Mouse (Mus musculus): ENCODE results near the gene N4bp2l2. TPM values are rescaled to one million over a fixed set of nuclear protein-coding genes. Genes with fewer than 3 reads are reported as not detected.
A peak's percentile ranks its signal among the peaks of the same experiment; 100 is the strongest.
"Not testable (repeated sequence)": the region's sequence is repeated elsewhere in the genome, so short reads cannot be mapped to it uniquely, and the experiment has no call there.

N4bp2l2 gene
- total RNA-seq, 2 experiments from 2014 or later: 82.2 to 88.5 TPM

DNA sequence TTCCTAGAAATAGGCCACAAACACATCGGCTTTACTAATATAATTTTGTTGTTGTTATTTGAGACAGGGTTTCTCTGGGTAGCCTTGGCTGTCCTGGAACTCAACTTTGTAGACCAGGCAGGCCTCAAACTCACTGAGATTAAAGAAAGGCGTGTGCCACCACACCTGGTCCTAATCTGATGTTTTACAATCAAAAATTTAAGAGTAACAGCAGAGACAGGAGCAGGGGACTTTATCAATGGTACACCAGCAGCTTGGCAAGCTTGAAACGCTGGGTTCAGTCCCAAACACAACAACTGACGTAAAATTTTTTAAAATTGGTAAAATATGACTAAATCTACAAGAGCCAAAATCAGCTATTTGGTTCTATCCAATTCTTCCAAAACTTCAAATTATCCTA is 21.1 kb downstream of the N4bp2l2 start:
- DNase-seq (ENCODE audit: low spot score in 2 of 2): no peak

- DNase-seq (ENCODE audit: low spot score in 2 of 2): not testable (repeated sequence)
Measured at GRCm38 (mm10) chr5:150643390-150643789, 22.6 kb downstream of the N4bp2l2 start.

DNA sequence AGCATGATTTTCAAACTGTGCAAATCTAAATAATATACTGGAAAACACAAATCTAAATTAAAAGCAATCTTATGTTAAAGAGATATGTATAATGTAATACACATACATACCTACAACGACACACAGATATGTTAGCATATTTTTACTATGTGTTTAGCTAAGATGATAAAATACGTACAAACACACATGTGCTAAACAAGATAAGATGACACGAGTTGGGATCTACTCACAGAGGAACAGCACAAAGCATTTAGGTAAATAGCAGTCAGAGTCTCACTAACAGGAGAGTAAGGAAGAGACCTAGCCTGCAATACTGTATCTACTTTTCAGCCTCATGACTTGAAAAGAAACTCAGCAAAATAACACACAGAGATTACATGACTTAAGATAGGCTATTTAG is 24.5 kb downstream of the N4bp2l2 start:
- no peak for DNase-seq (ENCODE audit: low spot score in 2 of 2)

DNA sequence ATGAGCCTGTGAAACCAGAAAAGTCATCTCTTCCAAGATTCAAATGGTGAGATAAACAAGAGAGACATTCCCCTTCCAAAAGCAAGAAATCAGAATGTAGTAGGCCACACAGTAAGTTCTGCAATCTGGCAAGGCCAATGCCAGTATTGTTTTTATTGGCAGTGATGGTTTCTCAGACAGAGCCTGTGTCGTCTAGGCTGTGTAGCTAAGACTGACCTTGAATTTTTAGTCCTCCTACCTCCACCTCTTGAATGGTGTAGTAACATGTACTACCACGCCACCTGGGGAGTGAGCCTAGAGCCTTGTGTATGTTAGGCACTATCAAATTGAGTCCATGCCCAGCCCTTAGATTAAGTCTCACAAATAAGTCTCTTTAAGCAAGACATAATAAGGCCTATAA is 36.3 kb downstream of the N4bp2l2 start:
- no peak for DNase-seq (ENCODE audit: low spot score in 2 of 2)

GRCm38 (mm10) chr5:150629272-150629671 is 36.7 kb downstream of the N4bp2l2 start:
- DNase-seq (ENCODE audit: low spot score in 2 of 2): no peak

DNA sequence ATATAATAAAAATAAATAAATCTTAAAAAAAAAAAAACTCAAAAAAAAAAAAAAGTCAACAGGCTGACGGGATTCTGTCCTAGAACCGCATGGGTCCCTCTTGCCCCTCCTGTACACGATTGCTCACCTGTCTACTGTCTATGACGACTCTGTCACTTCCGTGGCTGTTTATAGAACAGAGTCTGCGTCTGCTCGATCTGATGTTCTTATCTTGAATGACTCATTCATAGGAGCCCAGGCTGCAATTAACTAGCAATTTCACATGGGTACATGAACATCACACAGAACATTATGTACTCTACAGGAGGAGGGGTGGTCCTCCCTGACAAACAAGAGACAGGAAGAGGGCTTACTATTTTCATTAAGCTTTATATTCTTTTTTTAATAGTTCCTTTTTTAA is 40.5 kb downstream of the N4bp2l2 start:
- no peak for DNase-seq (ENCODE audit: low spot score in 2 of 2)

DNA sequence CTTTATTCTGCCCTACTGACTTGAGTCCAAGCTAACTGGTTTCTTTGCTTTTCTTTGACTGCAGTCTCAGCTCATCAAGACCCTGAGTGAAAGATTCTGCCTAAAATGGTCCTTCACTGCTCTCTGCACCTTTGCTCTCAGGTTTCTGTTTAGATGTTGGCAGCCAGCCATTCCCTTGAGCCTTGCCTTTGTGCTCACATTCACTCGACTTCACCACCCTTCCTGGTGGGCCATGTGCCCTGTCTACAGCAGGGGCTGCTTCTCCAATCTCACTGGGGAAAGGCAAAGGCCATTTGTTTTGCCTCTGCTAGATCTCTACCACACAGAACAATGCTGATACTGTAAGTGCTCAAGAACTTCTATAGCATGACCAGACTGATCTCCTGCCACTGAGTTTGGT is 43.2 kb downstream of the N4bp2l2 start:
- no peak for DNase-seq (ENCODE audit: low spot score in 2 of 2)

DNA sequence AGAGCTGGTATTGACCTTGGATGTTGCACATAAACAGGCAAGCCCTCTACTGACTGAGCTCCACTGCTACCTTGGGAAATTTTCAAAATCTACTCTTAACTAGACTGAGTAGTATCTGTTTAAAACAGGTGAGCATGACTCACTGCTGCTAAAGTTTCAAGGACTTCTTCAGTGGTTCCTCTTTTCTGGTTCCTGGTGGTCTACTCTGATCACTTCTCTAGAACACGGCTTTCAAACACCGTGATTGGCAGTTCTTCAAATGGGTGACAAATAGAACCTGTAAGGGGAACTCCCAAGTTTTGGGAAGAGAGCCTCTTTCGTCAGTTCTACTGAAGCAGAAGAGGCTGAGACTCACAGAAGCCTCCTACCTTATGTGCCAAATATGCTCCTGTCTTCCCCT is 44.4 kb downstream of the N4bp2l2 start:
- DNase-seq (ENCODE audit: low spot score in 2 of 2): no peak

DNA sequence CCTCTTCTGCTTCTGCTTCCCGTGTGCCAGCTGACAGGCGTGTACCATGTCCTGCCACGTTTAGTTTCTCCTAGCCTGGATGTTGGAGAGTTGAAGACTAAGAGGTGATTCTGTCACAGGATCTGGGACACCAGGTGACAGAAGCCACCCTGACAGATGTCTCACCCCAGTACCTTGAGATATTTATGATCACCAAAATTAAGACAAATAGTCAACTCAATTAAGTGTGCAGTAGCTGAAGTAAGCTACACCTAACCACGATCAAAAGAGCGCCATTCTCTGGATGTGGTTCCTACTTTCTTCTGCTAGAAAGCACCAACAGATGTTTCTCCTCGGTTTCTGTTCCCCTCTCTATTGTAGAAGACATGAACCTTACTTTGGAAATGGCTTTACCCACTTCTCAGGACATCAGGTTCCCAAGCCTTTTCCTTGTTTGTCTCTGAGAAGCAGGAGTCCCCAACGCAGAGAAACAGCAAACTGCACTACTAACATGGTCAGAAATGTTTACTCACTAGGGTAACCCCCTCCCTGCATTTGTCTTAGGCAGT is 45.3 kb downstream of the N4bp2l2 start:
- no peak for DNase-seq (ENCODE audit: low spot score in 2 of 2)

- DNase-seq (ENCODE audit: low spot score in 2 of 2): no peak
Measured at GRCm38 (mm10) chr5:150618599-150619355, 47.2 kb downstream of the N4bp2l2 start.

GRCm38 (mm10) chr5:150616731-150617130 is 49.3 kb downstream of the N4bp2l2 start:
- DNase-seq (ENCODE audit: low spot score in 2 of 2): no peak

DNA sequence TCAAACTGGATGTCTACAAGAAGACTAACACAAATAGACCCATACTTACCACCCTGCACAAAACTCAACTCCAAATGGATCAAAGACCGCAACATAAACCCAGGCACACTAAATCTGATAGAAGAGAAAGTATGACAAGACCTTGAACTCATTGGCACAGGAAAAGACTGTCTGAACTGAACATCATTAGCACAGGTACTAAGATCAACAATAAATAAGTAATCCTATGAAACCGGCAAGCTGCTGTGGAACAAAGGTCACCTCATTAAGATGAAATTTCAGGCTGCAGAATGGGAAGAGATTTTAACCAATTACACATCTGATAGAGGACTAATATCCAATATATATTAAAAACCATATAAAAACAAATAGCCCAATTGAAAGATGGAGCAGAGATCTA is 49.8 kb downstream of the N4bp2l2 start:
- DNase-seq (ENCODE audit: low spot score in 2 of 2): no peak

GRCm38 (mm10) chr5:150614054-150614453 is 51.9 kb downstream of the N4bp2l2 start:
- no peak for DNase-seq (ENCODE audit: low spot score in 2 of 2)

DNA sequence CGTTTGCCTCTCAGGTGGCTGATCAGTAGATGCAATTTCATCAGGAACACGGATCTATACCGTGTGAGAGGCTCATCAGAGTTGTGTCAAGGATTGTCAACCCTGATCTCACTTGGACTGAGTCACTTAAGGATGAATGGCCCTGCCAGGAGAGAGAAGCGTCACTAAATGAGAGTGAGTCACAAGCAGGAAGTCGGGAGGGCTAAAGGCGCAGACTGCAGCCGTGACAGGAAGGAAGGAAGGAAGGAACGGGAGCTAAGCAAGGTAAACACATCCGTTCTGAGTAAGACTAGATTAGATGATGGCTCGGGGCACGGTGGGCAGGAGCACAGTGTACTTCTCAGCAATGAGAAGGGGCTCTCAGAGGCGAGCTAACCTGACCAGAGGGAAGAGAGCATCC is 54.3 kb downstream of the N4bp2l2 start:
- peak in 1 of 2 experiments; percentile 29 for DNase-seq (ENCODE audit: low spot score in 2 of 2)

DNA sequence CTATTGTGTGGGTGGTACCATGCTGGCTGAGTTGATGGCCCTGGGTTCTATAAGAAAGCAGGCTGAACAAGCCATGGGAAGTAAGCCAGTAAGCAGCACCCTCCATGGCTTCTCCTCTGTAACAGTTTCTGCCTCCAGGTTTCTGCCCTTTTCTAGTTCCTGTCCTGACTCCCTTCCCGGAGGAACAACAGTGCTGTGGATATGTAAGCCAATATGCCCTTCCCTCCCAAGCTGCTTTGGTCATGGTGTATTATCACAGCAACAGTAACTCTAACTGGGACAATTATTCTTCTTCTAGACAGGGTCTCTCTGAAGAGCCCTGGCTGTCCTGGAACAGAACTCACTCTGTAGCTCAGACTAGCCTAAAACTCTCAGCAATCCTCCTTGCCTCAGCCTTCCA is 54.8 kb downstream of the N4bp2l2 start:
- DNase-seq (ENCODE audit: low spot score in 2 of 2): no peak

DNA sequence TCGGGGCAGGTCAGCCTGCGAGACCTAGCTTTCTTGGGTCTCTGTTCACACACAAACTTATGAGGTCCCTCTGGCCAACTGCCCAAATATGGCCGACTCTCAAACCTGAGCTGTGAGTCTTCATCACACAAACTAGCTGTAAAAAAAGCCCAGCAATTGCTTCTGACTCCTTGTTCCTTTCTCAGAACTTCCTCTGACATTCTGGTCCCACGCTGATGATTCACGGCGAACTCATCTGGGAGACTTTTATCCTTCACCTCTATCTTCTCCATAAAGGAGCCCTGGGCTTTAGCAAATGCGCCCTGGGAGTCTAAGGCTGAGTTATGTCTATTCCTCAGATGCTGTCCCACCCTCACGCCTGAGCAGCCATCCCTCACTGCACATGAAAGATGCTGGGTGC is 58.4 kb downstream of the N4bp2l2 start:
- DNase-seq (ENCODE audit: low spot score in 2 of 2): no peak

DNA sequence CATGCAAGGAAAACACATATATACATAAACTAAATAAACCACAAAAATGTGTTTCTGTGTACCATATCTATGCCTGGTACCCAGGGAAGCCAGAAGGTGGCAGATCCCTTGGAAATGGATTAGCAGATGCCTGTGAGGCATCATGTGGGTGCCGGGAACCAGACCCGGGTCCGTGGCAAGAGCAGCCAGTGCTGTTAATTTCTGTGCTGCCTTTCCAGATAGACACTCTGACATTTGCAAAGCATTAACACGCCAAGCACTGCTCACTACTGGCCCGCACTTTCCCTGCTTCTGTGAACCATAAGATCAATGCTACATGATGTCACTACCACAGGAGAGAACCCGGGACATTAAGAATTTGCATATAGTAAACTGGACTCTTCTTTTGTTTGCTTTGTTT is 59.9 kb downstream of the N4bp2l2 start:
- DNase-seq (ENCODE audit: low spot score in 2 of 2): no peak

GRCm38 (mm10) chr5:150601441-150602230 is 64.3 kb downstream of the N4bp2l2 start:
- no peak for DNase-seq (ENCODE audit: low spot score in 2 of 2)

- no peak for DNase-seq (ENCODE audit: low spot score in 2 of 2)
Measured at GRCm38 (mm10) chr5:150600554-150601440, 65.2 kb downstream of the N4bp2l2 start.

GRCm38 (mm10) chr5:150599301-150600294 is 66.4 kb downstream of the N4bp2l2 start:
- DNase-seq (ENCODE audit: low spot score in 2 of 2): no peak

Measured in left cerebral cortex, adult 18-20 months (tissue).